Comparison of ENCODE assay signal across 8 mouse cellular contexts in the genomic region with DNA sequence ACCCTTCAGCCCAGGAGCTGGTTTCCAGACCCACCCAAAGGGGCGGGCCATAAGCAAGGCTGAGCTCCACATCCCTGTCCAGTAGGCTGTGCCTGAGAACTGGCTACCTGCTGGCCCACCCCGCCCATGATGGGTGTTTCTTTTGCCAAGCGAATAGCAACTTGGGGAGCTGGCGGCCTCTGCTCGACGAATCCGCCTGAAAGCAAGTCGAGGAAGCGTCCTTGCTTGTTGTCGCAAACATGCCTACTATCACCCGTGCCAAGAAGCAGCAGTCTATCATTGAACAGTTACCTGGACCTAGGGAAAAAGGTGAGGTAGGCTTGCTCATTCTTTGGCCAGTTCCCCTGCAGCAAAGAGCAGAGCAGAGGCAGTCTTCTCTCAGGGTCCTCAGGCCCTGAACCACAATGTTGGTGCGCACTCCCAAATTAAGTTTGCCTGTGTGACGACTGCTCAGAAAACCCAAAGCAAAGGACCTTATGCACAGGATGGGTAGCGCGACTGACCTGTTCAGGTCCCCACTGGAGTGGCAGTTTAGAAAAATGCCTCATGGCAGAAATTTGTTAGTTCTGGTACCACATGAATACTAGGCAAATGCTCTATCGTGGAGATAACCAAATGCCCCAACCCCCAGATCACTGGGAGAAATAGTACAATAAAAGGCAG. TPM values are rescaled to one million over a fixed set of nuclear protein-coding genes. Genes with fewer than 3 reads are reported as not detected.
DNase-seq lines count a peak whose midpoint lies in the region; ATAC-seq and TF ChIP-seq lines count a peak whose summit lies in the region.

TSS of gene Taz (plus strand) at position 181 of the 663 bp plus-strand sequence.
TSS of gene Dnase1l1 (minus strand) at position 606 of the 663 bp plus-strand sequence.

- H3K9ac ChIP-seq in liver, embryonic 11.5 days (ENCODE audit: low read depth, low read length) = peak within 1 kb of the TSS; percentile 73

- H3K36me3 ChIP-seq in liver, embryonic 11.5 days (ENCODE audit: control insufficient read depth, insufficient read depth, low read length) = no peaks in the 10 kb centered on the region
- H3K36me3 ChIP-seq in splenic B cell, adult 2 months (ENCODE audit: control insufficient read depth, insufficient read depth, low read length, poor library complexity, severe bottlenecking) = no peaks in the 10 kb centered on the region

- TF ChIP-seq CTCF in bone marrow, adult 2 months (IDR thresholded peaks at IDR 0.05; ENCODE audit: control insufficient read depth, insufficient read depth, low read length) = no peak
- TF ChIP-seq CTCF in embryonic fibroblast, embryonic 13.5 days (IDR thresholded peaks at IDR 0.05; ENCODE audit: borderline replicate concordance, insufficient read depth, low read length) = no peak

- no peaks in the 10 kb centered on the region for H3K9me3 ChIP-seq in liver, embryonic 11.5 days (ENCODE audit: control insufficient read depth, low read length)

- ATAC-seq in liver, embryonic 11.5 days (replicated peaks; ENCODE audit: low FRiP score) = peak; percentile 95
- peak; percentile 75 for ATAC-seq in monocyte, adult 5-6 weeks (replicated peaks; ENCODE audit: insufficient number of reproducible peaks, low FRiP score, low TSS enrichment, poor library complexity, severe bottlenecking)

- H3K27me3 ChIP-seq in liver, embryonic 11.5 days (replicated peaks; ENCODE audit: control insufficient read depth, insufficient read depth, low read length) = no peaks in the 10 kb centered on the region
- H3K27me3 ChIP-seq in splenic B cell, adult 2 months (ENCODE audit: control insufficient read depth, insufficient read depth, low read length, poor library complexity, severe bottlenecking) = no peaks in the 10 kb centered on the region

- DNase-seq in CD4-positive helper T cell, adult 2 months (ENCODE audit: low read depth, low spot score) = peak; percentile 80
- DNase-seq in heart, adult 9 months (ENCODE audit: low spot score in 2 of 2) = peak; percentile 87 to 88
- peak; percentile 88 to 94 for DNase-seq in kidney, adult 8-10 months
- DNase-seq in liver, embryonic 11.5 days (ENCODE audit: low spot score) = peak; percentile 64
- DNase-seq in splenic B cell, adult 2 months (ENCODE audit: low read depth, low spot score) = peak; percentile 65

- peak within 1 kb of the TSS; percentile 80 for H3K4me3 ChIP-seq in bone marrow, adult 2 months (replicated peaks; ENCODE audit: control insufficient read depth, low read depth, low read length)
- peak within 1 kb of the TSS; percentile 87 for H3K4me3 ChIP-seq in embryonic fibroblast, embryonic 13.5 days (ENCODE audit: insufficient read depth, low read length)
- H3K4me3 ChIP-seq in liver, embryonic 11.5 days (ENCODE audit: low read depth, low read length) = peak within 1 kb of the TSS; percentile 71

- H3K4me2 ChIP-seq in liver, embryonic 11.5 days = peak within 1 kb of the TSS; percentile 87

- H3K27ac ChIP-seq in bone marrow, adult 2 months (ENCODE audit: control insufficient read depth, insufficient read depth, low read depth, low read length, poor library complexity) = peak within 1 kb of the TSS; percentile 77
- H3K27ac ChIP-seq in embryonic fibroblast, embryonic 13.5 days (ENCODE audit: insufficient read depth, low read length) = peak within 1 kb of the TSS; percentile 86
- H3K27ac ChIP-seq in liver, embryonic 11.5 days (ENCODE audit: low read depth, low read length) = peak within 1 kb of the TSS; percentile 93

- no peaks in the 10 kb centered on the region; the same call in none of the 2 replicates for H3K4me1 ChIP-seq in bone marrow, adult 2 months (ENCODE audit: control insufficient read depth, insufficient read depth, low read length)
- no peaks in the 10 kb centered on the region for H3K4me1 ChIP-seq in embryonic fibroblast, embryonic 13.5 days (ENCODE audit: control insufficient read depth, insufficient read depth, low read length)
- 0 out of 2 replicates have a peak, but pooled peaks cover 3% of the 10 kb centered on the region for H3K4me1 ChIP-seq in liver, embryonic 11.5 days (replicated peaks; ENCODE audit: control insufficient read depth, insufficient read depth, low read length)

- WGBS in bone marrow, adult 2 months = 7% methylated on average over 16 of the region's 16 CpGs
- 12% methylated on average over 15 of the region's 16 CpGs for WGBS in liver, embryonic 11.5 days

- peak; percentile 41 for TF ChIP-seq POLR2A in bone marrow, adult 2 months (IDR thresholded peaks at IDR 0.05; ENCODE audit: borderline replicate concordance, control insufficient read depth, low read depth, low read length)
- TF ChIP-seq POLR2A in embryonic fibroblast, embryonic 13.5 days (IDR thresholded peaks at IDR 0.05; ENCODE audit: low read depth, low read length) = peak; percentile 65

RNA-seq across cellular contexts. Expression of gene Taz, which starts in this region (rescaled TPM):
- polyA plus RNA-seq in bone marrow, adult 2 months (2011; ENCODE audit: insufficient read depth, insufficient read length, low replicate concordance, missing spikeins) = 32.4 and 58.0 TPM in 2 replicates
- 43.2 and 52.9 TPM in 2 replicates for polyA plus RNA-seq in embryonic fibroblast, embryonic 13.5 days (2011; ENCODE audit: insufficient read length, low read depth, missing spikeins)
- polyA plus RNA-seq in liver, embryonic 11.5 days (2014; fragmentation: Nextera tagmentation; extraction: Ambion mirVana) = 48.5 and 49.8 TPM in 2 replicates
- total RNA-seq in monocyte, adult 5-6 weeks (2017) = 59.4 to 103 TPM (median 69.3 TPM) in 3 replicates

RNA-seq across cellular contexts. Expression of gene Dnase1l1, which starts in this region (rescaled TPM):
- polyA plus RNA-seq in bone marrow, adult 2 months (2011; ENCODE audit: insufficient read depth, insufficient read length, low replicate concordance, missing spikeins) = 16.4 and 21.5 TPM in 2 replicates
- 8.0 and 12.1 TPM in 2 replicates for polyA plus RNA-seq in embryonic fibroblast, embryonic 13.5 days (2011; ENCODE audit: insufficient read length, low read depth, missing spikeins)
- polyA plus RNA-seq in liver, embryonic 11.5 days (2014; fragmentation: Nextera tagmentation; extraction: Ambion mirVana) = 12.1 and 15.3 TPM in 2 replicates
- 46.0 to 56.4 TPM (median 56.0 TPM) in 3 replicates for total RNA-seq in monocyte, adult 5-6 weeks (2017)

Comparison
In these comparisons a context has a peak if more than half of its experiments do, and no peak if none do; other contexts are left out.
1. Peak in every context shown above with its lines: DNase-seq, ATAC-seq, H3K4me3 ChIP-seq and H3K27ac ChIP-seq.